Mouse (Mus musculus) embryo, embryonic 11 days (tissue): ENCODE data around the gene Gnaz.
A peak's percentile ranks its signal among the peaks of the same experiment; 100 is the strongest.
"Not testable (repeated sequence)": the region's sequence is repeated elsewhere in the genome, so short reads cannot be mapped to it uniquely, and the experiment has no call there.

Experiments used
- DNase-seq: peaks from one replicate; pipeline ENCODE4 v3.0.0-alpha.2; 2015

Gnaz gene

GRCm38 (mm10) chr10:75031345-75032114 is 64.6 kb downstream of the Gnaz start:
- DNase-seq, result no peak

GRCm38 (mm10) chr10:75032395-75032794 is 65.4 kb downstream of the Gnaz start, which contains the start of gene Rsph14:
Rsph14 (minus strand) TSS chr10:75032586.
- DNase-seq, result peak; percentile 84

- DNase-seq, result peak; percentile 99
Measured at GRCm38 (mm10) chr10:75036883-75037379, 70.0 kb downstream of the Gnaz start, which contains the start of gene Rab36. Rab36 (plus strand) TSS chr10:75037058.

GRCm38 (mm10) chr10:75042060-75042459 is 75.1 kb downstream of the Gnaz start:
- DNase-seq, result not testable (repeated sequence)

- no peak for DNase-seq
Measured at GRCm38 (mm10) chr10:75044459-75044858, 77.5 kb downstream of the Gnaz start.

GRCm38 (mm10) chr10:75045831-75046230 is 78.9 kb downstream of the Gnaz start:
- DNase-seq, result no peak

- DNase-seq, result no peak
Measured at GRCm38 (mm10) chr10:75048711-75049110, 81.7 kb downstream of the Gnaz start.

- DNase-seq, result no peak
Measured at GRCm38 (mm10) chr10:75051364-75052074, 84.5 kb downstream of the Gnaz start.

- DNase-seq, result no peak
Measured at GRCm38 (mm10) chr10:75052902-75053301, 85.9 kb downstream of the Gnaz start.

GRCm38 (mm10) chr10:75053655-75054054 is 86.7 kb downstream of the Gnaz start:
- DNase-seq, result no peak

GRCm38 (mm10) chr10:75054125-75054524 is 87.1 kb downstream of the Gnaz start:
- DNase-seq, result no peak

GRCm38 (mm10) chr10:75055672-75056071 is 88.7 kb downstream of the Gnaz start:
- no peak for DNase-seq

GRCm38 (mm10) chr10:75056255-75056654 is 89.3 kb downstream of the Gnaz start:
- DNase-seq, result peak; percentile 22

GRCm38 (mm10) chr10:75058336-75058735 is 91.4 kb downstream of the Gnaz start:
- no peak for DNase-seq

GRCm38 (mm10) chr10:75058761-75059395 is 91.9 kb downstream of the Gnaz start:
- DNase-seq, result peak; percentile 52

GRCm38 (mm10) chr10:75059396-75059795 is 92.4 kb downstream of the Gnaz start:
- DNase-seq, result peak; percentile 88

GRCm38 (mm10) chr10:75060217-75060842 is 93.4 kb downstream of the Gnaz start, which contains the start of gene Bcr:
Bcr (plus strand) TSS chr10:75060592.
- peak; percentile 91 for DNase-seq

GRCm38 (mm10) chr10:75060843-75061235 is 93.9 kb downstream of the Gnaz start:
- peak; percentile 49 for DNase-seq

- peak; percentile 38 for DNase-seq
Measured at GRCm38 (mm10) chr10:75061341-75062188, 94.6 kb downstream of the Gnaz start.

GRCm38 (mm10) chr10:75062189-75062561 is 95.2 kb downstream of the Gnaz start:
- DNase-seq, result peak; percentile 27

- DNase-seq, result no peak
Measured at GRCm38 (mm10) chr10:75062621-75063020, 95.6 kb downstream of the Gnaz start.
